Mouse (Mus musculus) midbrain, embryonic 16.5 days (tissue): ENCODE data around the gene Lect2. TPM values are rescaled to one million over a fixed set of nuclear protein-coding genes. Genes with fewer than 3 reads are reported as not detected.

Experiments used
- ATAC-seq: fragments of 200-750 bp; cut with Nextera tagmentation; 2 replicates; pipeline ENCODE4 v1.8.0; 2017; ENCODE audit warnings: moderate TSS enrichment
- H3K27ac ChIP-seq: fragments of 300-500 bp; sonication (generic); 2 replicates; pipeline ENCODE4 v1.5.1; 2014; ENCODE audit warnings: mild to moderate bottlenecking, low read length, mixed read lengths
- H3K27me3 ChIP-seq: fragments of 300-500 bp; sonication (generic); 2 replicates; pipeline ENCODE4 v1.6.1; 2014; ENCODE audit warnings: low read depth, low read length, mixed read lengths; ENCODE audit not compliant: control insufficient read depth, insufficient read depth
- H3K36me3 ChIP-seq: fragments of 300-500 bp; sonication (generic); 2 replicates; pipeline ENCODE4 v1.6.1; 2014; ENCODE audit warnings: mild to moderate bottlenecking, low read length, moderate library complexity, mixed read lengths; ENCODE audit not compliant: control insufficient read depth, insufficient read depth
- H3K4me1 ChIP-seq: fragments of 300-500 bp; sonication (generic); 2 replicates; pipeline ENCODE4 v1.6.1; 2014; ENCODE audit warnings: mild to moderate bottlenecking, low read length, mixed read lengths; ENCODE audit not compliant: control insufficient read depth, insufficient read depth
- H3K4me2 ChIP-seq: fragments of 300-500 bp; sonication (generic); 2 replicates; pipeline ENCODE4 v1.6.1; 2014; ENCODE audit warnings: mild to moderate bottlenecking, low read length, mixed read lengths
- H3K4me3 ChIP-seq: fragments of 300-500 bp; sonication (generic); 2 replicates; pipeline ENCODE4 v1.5.1; 2014; ENCODE audit warnings: low read depth, mild to moderate bottlenecking, low read length, moderate library complexity, mixed read lengths
- H3K9ac ChIP-seq: fragments of 300-500 bp; sonication (generic); 2 replicates; pipeline ENCODE4 v1.6.1; 2014; ENCODE audit warnings: low read depth, low read length, mixed read lengths
- H3K9me3 ChIP-seq: fragments of 300-500 bp; sonication (generic); replicated peaks from 2 replicates; pipeline ENCODE4 v1.6.1; 2014; ENCODE audit warnings: mild to moderate bottlenecking, low read length, mixed read lengths; ENCODE audit not compliant: control insufficient read depth, poor library complexity, severe bottlenecking
- WGBS: fragments of 180-500 bp; shearing (Covaris S2); extraction: QIAGEN DNeasy Blood & Tissue Kit; methylation state at CpG from one replicate; pipeline ENCODE4 v1.1.7; 2014; 5-methylcytosine and 5-hydroxymethylcytosine counted together
- polyA plus RNA-seq: library from polyadenylated mRNA; unstranded; fragments of >200 nt; fragmentation: Nextera tagmentation; extraction: Ambion mirVana; gene quantifications from 2 replicates; pipeline ENCODE4 v1.2.1, GENCODE M21; 2015

Lect2 gene
- polyA plus RNA-seq, 1 experiment from 2014 or later, result not detected

DNA sequence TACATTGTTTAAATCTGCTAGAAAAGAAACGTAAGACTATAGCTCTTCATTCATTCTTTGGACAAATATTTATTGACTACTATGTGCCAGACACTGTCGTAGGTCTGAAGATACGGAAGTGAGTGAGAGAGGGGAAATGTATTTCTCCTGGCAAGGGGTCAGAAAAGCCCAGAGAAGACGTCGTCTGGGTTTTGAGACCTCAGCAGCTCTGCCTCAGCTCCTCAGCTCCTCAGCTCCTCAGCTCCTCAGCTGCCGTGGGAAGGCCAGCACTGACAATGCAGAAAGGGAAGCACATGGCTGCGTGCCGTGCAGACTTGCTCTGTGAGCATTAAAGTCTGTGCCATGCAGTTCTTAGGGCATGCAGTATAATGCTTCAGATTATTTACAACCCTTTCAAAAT lies 18.6 kb downstream of the Lect2 start:
- Histone ChIP-seq H3K27ac (no peak overlapping the region), H3K9me3 (peaks cover 10% of the 10 kb centered on the region; the same call in 1 of the 2 replicates), H3K36me3 (no peaks in the 10 kb centered on the region; the same call in 1 of the 2 replicates), H3K4me1 (no peaks in the 10 kb centered on the region), H3K4me3 (no peak overlapping the region), H3K9ac (no peak overlapping the region), H3K27me3 (no peaks in the 10 kb centered on the region), H3K4me2 (no peak overlapping the region)
- ATAC-seq, result no peak
- WGBS, result 70% methylated on average over 8 of the region's 8 CpGs

DNA sequence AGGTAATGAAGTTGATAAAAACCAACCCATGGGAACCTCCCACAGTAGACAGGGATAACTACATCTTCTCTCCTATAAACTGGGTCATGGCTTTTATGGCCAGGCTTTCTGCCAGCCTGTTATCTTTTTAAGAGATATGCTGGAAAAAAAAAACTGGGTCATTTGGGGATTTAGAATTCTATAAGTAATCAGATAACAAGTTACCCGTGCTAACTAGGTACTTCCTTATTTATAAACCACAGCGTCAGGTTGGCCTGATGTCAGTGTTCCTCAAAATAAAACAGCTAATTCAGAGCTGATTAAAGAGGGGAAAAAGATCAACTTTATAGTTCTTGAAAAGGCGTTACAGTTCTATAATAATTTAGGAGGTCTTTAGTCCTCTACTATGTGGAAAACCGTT lies 19.3 kb downstream of the Lect2 start:
- Histone ChIP-seq H3K4me1 (no peaks in the 10 kb centered on the region), H3K9me3 (peaks cover 5% of the 10 kb centered on the region; the same call in 1 of the 2 replicates), H3K4me2 (no peak overlapping the region), H3K9ac (no peak overlapping the region), H3K36me3 (no peaks in the 10 kb centered on the region; the same call in 1 of the 2 replicates), H3K4me3 (no peak overlapping the region), H3K27me3 (no peaks in the 10 kb centered on the region), H3K27ac (no peak overlapping the region)
- WGBS, result 85% methylated on average over 4 of the region's 4 CpGs
- ATAC-seq, result no peak

DNA sequence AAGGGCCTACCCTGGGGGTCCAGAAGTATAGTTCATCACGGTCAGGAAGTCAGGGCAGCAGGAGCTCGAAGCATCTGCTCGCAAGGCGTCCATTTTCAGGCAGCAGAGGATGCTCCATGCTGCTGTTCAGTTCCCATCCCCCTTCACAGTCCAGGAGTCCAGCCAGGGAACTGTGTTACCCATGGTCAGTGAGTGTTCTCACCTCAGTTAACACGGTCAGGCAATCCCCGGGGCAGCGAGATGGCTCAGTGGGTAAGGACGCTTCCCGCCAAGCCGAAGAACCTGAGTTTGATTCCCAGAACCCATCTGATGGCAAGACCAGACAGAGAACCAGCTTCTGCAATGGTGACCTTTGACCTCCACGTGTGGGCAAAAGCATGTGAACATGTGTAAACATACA lies 20.0 kb downstream of the Lect2 start:
- H3K4me2 ChIP-seq, result no peak overlapping the region

DNA sequence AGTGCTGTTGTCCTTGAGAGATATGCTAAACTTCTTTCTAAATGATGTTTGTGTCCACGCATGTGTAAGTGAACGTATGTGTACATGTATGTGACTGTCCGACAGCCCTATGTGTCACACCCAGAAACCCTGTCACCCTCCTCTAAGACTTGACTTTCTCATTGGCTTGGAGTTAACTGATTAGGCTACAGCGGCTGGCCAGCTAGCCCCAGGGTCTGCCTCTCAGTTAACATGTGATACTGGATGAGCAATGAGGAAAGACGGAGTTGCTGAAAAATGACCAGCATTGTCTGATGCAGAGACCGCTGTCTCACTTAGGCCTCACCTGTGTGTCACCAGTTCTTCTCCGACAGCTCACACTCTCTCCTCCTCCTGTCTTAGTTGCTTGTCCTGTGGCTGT lies 20.5 kb downstream of the Lect2 start:
- H3K4me1 ChIP-seq, result no peaks in the 10 kb centered on the region
- H3K27ac ChIP-seq, result no peak overlapping the region
- H3K36me3 ChIP-seq, result no peaks in the 10 kb centered on the region
- no peak overlapping the region for H3K9ac ChIP-seq
- ATAC-seq, result no peak
- H3K4me2 ChIP-seq, result no peak overlapping the region
- 94% methylated on average over 7 of the region's 7 CpGs for WGBS
- no peaks in the 10 kb centered on the region for H3K27me3 ChIP-seq
- H3K9me3 ChIP-seq, result no peaks in the 10 kb centered on the region
- no peak overlapping the region for H3K4me3 ChIP-seq

More for the DNA sequence above, 20.0 kb downstream of the Lect2 start:
- Histone ChIP-seq H3K9me3 (no peaks in the 10 kb centered on the region), H3K9ac (no peak overlapping the region), H3K4me3 (no peak overlapping the region), H3K27ac (no peak overlapping the region), H3K36me3 (no peaks in the 10 kb centered on the region), H3K4me1 (no peaks in the 10 kb centered on the region), H3K27me3 (no peaks in the 10 kb centered on the region)
- WGBS, result 91% methylated on average over 11 of the region's 11 CpGs
- no peak for ATAC-seq

DNA sequence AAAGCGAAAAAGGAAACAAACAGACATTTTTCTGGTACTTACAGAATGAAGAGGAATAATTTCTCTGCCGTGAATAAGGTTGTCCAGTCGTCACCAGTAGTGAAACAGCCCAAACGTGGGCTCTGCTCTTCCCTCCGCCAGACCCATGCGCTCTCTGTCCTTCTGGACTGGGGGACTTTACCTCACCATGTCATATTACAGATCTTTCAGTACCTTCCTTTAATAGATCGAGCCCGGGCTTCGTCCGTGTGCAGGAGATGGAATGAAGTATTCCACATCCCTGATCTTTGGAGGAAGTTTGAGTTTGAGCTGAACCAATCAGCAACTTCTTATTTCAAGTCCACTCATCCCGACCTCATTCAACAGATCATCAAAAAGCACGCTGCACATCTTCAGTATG lies 21.4 kb downstream of the Lect2 start:
- no peaks in the 10 kb centered on the region for H3K36me3 ChIP-seq
- no peak overlapping the region for H3K4me2 ChIP-seq
- no peak overlapping the region for H3K9ac ChIP-seq
- ATAC-seq, result no peak
- H3K27ac ChIP-seq, result no peak overlapping the region
- H3K9me3 ChIP-seq, result no peaks in the 10 kb centered on the region
- no peaks in the 10 kb centered on the region for H3K27me3 ChIP-seq
- 83% methylated on average over 12 of the region's 12 CpGs for WGBS
- H3K4me3 ChIP-seq, result no peak overlapping the region
- H3K4me1 ChIP-seq, result no peaks in the 10 kb centered on the region

DNA sequence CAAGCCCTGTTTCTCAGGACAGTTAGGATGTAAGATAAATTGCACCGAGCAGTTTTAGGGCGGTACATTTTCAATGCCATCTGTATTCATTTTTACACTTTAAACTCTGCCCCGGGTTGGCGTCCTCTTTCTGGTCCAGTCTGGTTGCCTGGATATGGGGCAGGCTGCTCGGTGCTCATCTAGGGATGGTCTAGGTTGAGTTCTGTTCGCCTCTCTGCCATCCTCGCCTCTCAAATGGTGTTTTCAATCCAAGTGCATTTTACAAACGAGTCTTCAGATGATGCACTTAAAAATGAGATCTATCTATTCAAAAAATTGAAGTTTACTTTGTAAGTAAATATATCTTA lies 25.5 kb downstream of the Lect2 start:
- H3K4me2 ChIP-seq, result peak overlapping the region; percentile 94
- H3K4me3 ChIP-seq, result peak overlapping the region; percentile 72
- 4% methylated on average over 8 of the region's 8 CpGs for WGBS
- peak overlapping the region; percentile 53; the same call in 1 of the 2 replicates for H3K27ac ChIP-seq
- no peaks in the 10 kb centered on the region for H3K27me3 ChIP-seq
- ATAC-seq, result peak; percentile 25
- no peaks in the 10 kb centered on the region for H3K9me3 ChIP-seq
- H3K9ac ChIP-seq, result peak overlapping the region; percentile 80
- no peaks in the 10 kb centered on the region for H3K4me1 ChIP-seq
- no peaks in the 10 kb centered on the region for H3K36me3 ChIP-seq

DNA sequence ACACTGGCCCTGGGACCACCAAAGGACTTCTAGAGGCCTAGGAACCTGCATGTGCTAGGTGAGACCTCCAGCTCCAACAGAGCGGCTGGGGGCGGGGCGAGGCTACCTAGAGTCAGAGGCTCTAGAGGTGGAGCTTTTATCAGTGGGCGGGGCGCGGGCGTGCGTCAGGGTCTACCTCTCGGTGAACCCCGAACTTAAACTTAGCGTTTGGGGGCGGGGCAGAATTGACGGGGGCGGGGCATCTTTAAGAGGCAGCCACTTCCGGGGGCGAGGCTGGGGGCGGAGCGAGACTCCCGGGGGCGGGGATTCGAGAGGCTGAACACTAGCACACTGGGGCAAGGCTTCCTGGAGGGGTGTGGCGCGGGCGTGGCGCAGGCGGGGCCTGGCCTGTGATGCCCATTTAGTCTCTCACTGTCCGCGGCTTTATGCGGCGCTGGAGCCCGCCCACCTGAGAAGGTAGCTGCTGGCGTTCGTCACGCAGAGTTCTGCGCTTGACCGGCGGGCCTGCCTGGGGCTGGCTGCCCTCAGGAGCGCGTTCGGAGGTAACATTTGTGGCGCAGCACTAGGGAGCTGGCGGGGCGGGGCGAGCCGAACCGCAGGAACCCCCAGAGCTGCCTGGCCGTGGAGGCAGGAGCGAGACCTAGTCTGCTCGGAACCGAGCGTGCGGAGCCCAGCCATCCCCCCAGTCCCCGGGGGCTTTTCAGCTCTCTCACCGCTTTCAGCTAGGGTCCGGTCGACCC lies 26.1 kb downstream of the Lect2 start, which contains the start of gene Fbxl21:
Fbxl21 (plus strand) TSS at position 392 of the 740 bp plus-strand sequence.
- Histone ChIP-seq H3K27ac (peak within 1 kb of the TSS; percentile 53; the same call in 1 of the 2 replicates), H3K9ac (peak within 1 kb of the TSS; percentile 80), H3K4me2 (peak within 1 kb of the TSS; percentile 94), H3K4me3 (peak within 1 kb of the TSS; percentile 72), H3K36me3 (no peaks in the 10 kb centered on the region), H3K9me3 (no peaks in the 10 kb centered on the region), H3K4me1 (no peaks in the 10 kb centered on the region), H3K27me3 (no peaks in the 10 kb centered on the region)
- peak; percentile 98 for ATAC-seq
- 1% methylated on average over 56 of the region's 56 CpGs for WGBS

DNA sequence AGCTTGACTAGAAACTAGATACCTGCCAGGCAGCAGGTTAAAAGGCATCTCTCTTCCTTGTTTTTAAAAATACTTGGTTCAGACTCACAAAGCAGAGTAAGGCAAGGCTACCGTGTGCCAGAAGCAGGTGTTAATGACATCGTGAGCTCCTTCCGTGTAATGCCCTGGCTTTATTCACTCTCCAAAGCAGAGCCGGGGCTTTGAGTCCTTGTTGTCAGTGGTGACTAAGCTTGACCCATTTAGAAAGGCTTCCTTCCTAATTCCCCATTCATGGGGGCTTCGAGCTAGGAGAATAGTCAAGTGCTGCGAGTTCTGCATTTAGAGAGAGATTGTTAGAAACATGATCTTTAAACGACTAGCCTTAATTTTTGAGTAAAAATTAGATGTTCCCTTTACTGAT lies 31.5 kb downstream of the Lect2 start:
- Histone ChIP-seq H3K36me3 (no peaks in the 10 kb centered on the region), H3K9ac (no peak overlapping the region), H3K4me1 (no peaks in the 10 kb centered on the region), H3K9me3 (no peaks in the 10 kb centered on the region), H3K27ac (no peak overlapping the region), H3K4me2 (no peak overlapping the region), H3K4me3 (no peak overlapping the region), H3K27me3 (no peaks in the 10 kb centered on the region)
- ATAC-seq, result no peak
- 8% methylated on average over 7 of the region's 7 CpGs for WGBS

DNA sequence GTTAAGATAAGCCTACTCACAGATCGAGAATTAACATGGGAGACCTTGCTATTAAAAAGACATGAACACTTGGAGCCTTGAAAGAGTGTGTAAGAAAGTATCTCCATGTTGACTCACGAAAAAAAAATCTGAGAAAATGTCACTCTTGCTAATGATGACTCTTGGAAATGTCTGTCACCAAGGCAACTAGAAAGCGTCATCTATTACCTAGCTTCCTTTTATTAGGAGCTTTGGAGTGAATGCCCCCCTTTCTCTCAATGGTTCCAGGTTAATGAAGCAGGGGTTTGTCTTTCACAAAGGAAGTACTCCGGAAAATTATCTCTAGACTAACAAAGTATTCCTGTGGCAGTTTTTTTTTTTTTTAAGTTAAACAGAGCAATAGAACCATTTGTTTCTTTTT lies 32.0 kb downstream of the Lect2 start:
- 48% methylated on average over 4 of the region's 4 CpGs for WGBS

More for the DNA sequence above, 32.0 kb downstream of the Lect2 start:
- Histone ChIP-seq H3K9me3 (no peaks in the 10 kb centered on the region), H3K27me3 (no peaks in the 10 kb centered on the region), H3K36me3 (no peaks in the 10 kb centered on the region), H3K4me3 (no peak overlapping the region), H3K9ac (no peak overlapping the region), H3K4me2 (no peak overlapping the region), H3K27ac (no peak overlapping the region), H3K4me1 (no peaks in the 10 kb centered on the region)
- no peak for ATAC-seq
